ENCODE assay signal across 30 mouse cellular contexts in the genomic region with DNA sequence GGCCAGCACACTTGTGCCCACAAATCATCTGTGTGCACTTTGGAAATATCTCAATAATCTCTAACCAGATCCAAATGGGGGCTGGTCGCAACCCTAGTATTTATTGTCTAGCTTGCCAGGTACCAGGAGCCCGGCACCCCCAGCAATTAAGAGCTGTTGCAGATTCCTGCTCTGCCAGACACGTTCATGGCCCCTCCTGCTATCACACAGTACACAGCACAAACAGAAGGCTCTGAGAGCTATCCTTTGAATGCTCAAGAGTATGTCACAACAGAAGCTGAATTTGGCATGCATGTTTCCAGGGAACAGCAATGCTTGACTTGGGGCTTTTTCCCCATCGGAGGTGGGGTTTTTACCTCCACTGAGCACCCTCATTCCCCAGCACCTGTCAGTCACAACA.
DNase-seq lines count a peak whose midpoint lies in the region; ATAC-seq lines count a peak whose summit lies in the region.
"Had no signal": no experiment of that assay in that cellular context is flagged by ENCODE, and none has a peak within 500 bp of the region (broad histone marks: within the 10 kb centered on the region; RNA-seq: fewer than 3 reads in every experiment).

No protein-coding gene starts in this region.

- DNase-seq in forebrain, embryonic 14.5 days (ENCODE audit: low spot score), result peak; percentile 77
- peak; percentile 61 to 67 for DNase-seq in layer of hippocampus, adult 8-10 months (ENCODE audit: low spot score in 2 of 2)
- DNase-seq in layer of hippocampus, postnatal 36 days, result peak; percentile 46 to 50
- no peak for DNase-seq in kidney, postnatal 36 days
- no peak for DNase-seq in embryo, embryonic 10 days (ENCODE audit: low spot score)
- DNase-seq: adrenal gland, postnatal 14 days; cerebellum, adult 18-20 months; cerebellum, postnatal 10 days; gastrocnemius, postnatal 25 days; heart, adult 11 months; heart, postnatal 36 days; kidney, adult 9 months; kidney, postnatal 10 days; liver; lung, embryonic 14.5 days; thymus, postnatal 4 days had no signal

- H3K9me3 ChIP-seq in forebrain, embryonic 14.5 days (replicated peaks; ENCODE audit: control insufficient read depth, low read length), result no peaks in the 10 kb centered on the region
- no peaks in the 10 kb centered on the region for H3K9me3 ChIP-seq in forebrain, embryonic 12.5 days
- H3K9me3 ChIP-seq in forebrain, embryonic 16.5 days (ENCODE audit: control insufficient read depth, low read length), result no peaks in the 10 kb centered on the region
- H3K9me3 ChIP-seq: embryonic facial prominence, embryonic 10.5 days; embryonic facial prominence, embryonic 15.5 days; heart, embryonic 10.5 days; hindbrain, embryonic 13.5 days; midbrain, embryonic 10.5 days; neural tube, embryonic 13.5 days had no signal

- no peak overlapping the region for H3K4me3 ChIP-seq in forebrain, embryonic 14.5 days (ENCODE audit: low read depth, low read length)
- no peak overlapping the region for H3K4me3 ChIP-seq in forebrain, embryonic 12.5 days (replicated peaks)
- no peak overlapping the region for H3K4me3 ChIP-seq in forebrain, embryonic 16.5 days (replicated peaks; ENCODE audit: low read length)
- H3K4me3 ChIP-seq: embryonic facial prominence, embryonic 10.5 days; embryonic facial prominence, embryonic 15.5 days; heart, embryonic 10.5 days; hindbrain, embryonic 13.5 days; midbrain, embryonic 10.5 days; myocyte; neural tube, embryonic 13.5 days had no signal

- no peak overlapping the region for H3K9ac ChIP-seq in forebrain, embryonic 14.5 days (ENCODE audit: low read length)
- H3K9ac ChIP-seq in forebrain, embryonic 12.5 days, result no peak overlapping the region
- H3K9ac ChIP-seq in forebrain, embryonic 16.5 days (replicated peaks; ENCODE audit: low read depth, low read length), result no peak overlapping the region
- H3K9ac ChIP-seq: embryonic facial prominence, embryonic 15.5 days; hindbrain, embryonic 13.5 days; liver, embryonic 14.5 days; lung, embryonic 14.5 days; neural tube, embryonic 13.5 days had no signal

- H3K4me1 ChIP-seq in forebrain, embryonic 14.5 days (ENCODE audit: control insufficient read depth, insufficient read depth, low read length), result no peaks in the 10 kb centered on the region
- H3K4me1 ChIP-seq in forebrain, embryonic 12.5 days, result no peaks in the 10 kb centered on the region
- H3K4me1 ChIP-seq in forebrain, embryonic 16.5 days (replicated peaks; ENCODE audit: control insufficient read depth, insufficient read depth, low read length), result peaks cover 8% of the 10 kb centered on the region
- H3K4me1 ChIP-seq: embryonic facial prominence, embryonic 10.5 days; embryonic facial prominence, embryonic 15.5 days; heart, embryonic 10.5 days; midbrain, embryonic 10.5 days had no signal

- H3K27me3 ChIP-seq in forebrain, embryonic 14.5 days (replicated peaks; ENCODE audit: control insufficient read depth, insufficient read depth, low read length), result no peaks in the 10 kb centered on the region
- no peaks in the 10 kb centered on the region for H3K27me3 ChIP-seq in forebrain, embryonic 12.5 days
- no peaks in the 10 kb centered on the region for H3K27me3 ChIP-seq in forebrain, embryonic 16.5 days (replicated peaks; ENCODE audit: control insufficient read depth, insufficient read depth, low read length)
- H3K27me3 ChIP-seq: embryonic facial prominence, embryonic 15.5 days; hindbrain, embryonic 13.5 days; neural tube, embryonic 13.5 days; Patski had no signal

- no peaks in the 10 kb centered on the region for H3K36me3 ChIP-seq in forebrain, embryonic 14.5 days (ENCODE audit: control insufficient read depth, insufficient read depth, low read length)
- no peaks in the 10 kb centered on the region for H3K36me3 ChIP-seq in forebrain, embryonic 12.5 days (replicated peaks)
- no peaks in the 10 kb centered on the region for H3K36me3 ChIP-seq in forebrain, embryonic 16.5 days (ENCODE audit: control insufficient read depth, insufficient read depth)
- H3K36me3 ChIP-seq: embryonic facial prominence, embryonic 10.5 days; embryonic facial prominence, embryonic 15.5 days; G1E; heart, embryonic 10.5 days; hindbrain, embryonic 13.5 days; midbrain, embryonic 10.5 days; neural tube, embryonic 13.5 days had no signal

- 55% methylated on average over 4 of the region's 4 CpGs for WGBS in forebrain, embryonic 14.5 days
- WGBS in forebrain, embryonic 12.5 days, result 75% methylated on average over 4 of the region's 4 CpGs
- WGBS in forebrain, embryonic 16.5 days, result 49% methylated on average over 4 of the region's 4 CpGs

- peak; percentile 84 for ATAC-seq in forebrain, embryonic 14.5 days
- no peak for ATAC-seq in forebrain, embryonic 12.5 days (ENCODE audit: low FRiP score)
- ATAC-seq in forebrain, embryonic 16.5 days, result peak; percentile 90
- ATAC-seq: intestine, postnatal 0 days; midbrain, embryonic 16.5 days; Patski had no signal

- no peak overlapping the region for H3K4me2 ChIP-seq in forebrain, embryonic 14.5 days (ENCODE audit: low read length)
- no peak overlapping the region for H3K4me2 ChIP-seq in forebrain, embryonic 12.5 days
- H3K4me2 ChIP-seq in forebrain, embryonic 16.5 days (ENCODE audit: low read length), result no peak overlapping the region
- H3K4me2 ChIP-seq: embryonic facial prominence, embryonic 15.5 days; hindbrain, embryonic 13.5 days; lung, embryonic 14.5 days; neural tube, embryonic 13.5 days had no signal

- H3K27ac ChIP-seq in forebrain, embryonic 14.5 days (ENCODE audit: low read depth, low read length), result no peak overlapping the region
- no peak overlapping the region for H3K27ac ChIP-seq in forebrain, embryonic 12.5 days
- no peak overlapping the region for H3K27ac ChIP-seq in forebrain, embryonic 16.5 days (ENCODE audit: low read length)
- H3K27ac ChIP-seq: embryonic facial prominence, embryonic 10.5 days; embryonic facial prominence, embryonic 15.5 days; heart, embryonic 10.5 days; hindbrain, embryonic 13.5 days; liver, embryonic 14.5 days; midbrain, embryonic 10.5 days; neural tube, embryonic 13.5 days had no signal

Comparison
In these comparisons a context has a peak if more than half of its experiments do, and no peak if none do; other contexts are left out.
1. DNase-seq: peak in forebrain, embryonic 14.5 days (single experiment), layer of hippocampus, adult 8-10 months (2 of 2) and layer of hippocampus, postnatal 36 days (2 of 2); none in kidney, postnatal 36 days (0 of 2) and embryo, embryonic 10 days (single experiment).